Mouse (Mus musculus) adrenal gland, postnatal 25 days (tissue): ENCODE data around the gene Gm4307. TPM values are rescaled to one million over a fixed set of nuclear protein-coding genes. Genes with fewer than 3 reads are reported as not detected.
"Not testable (repeated sequence)": the region's sequence is repeated elsewhere in the genome, so short reads cannot be mapped to it uniquely, and the experiment has no call there.

Source experiments
- DNase-seq: peaks from one replicate; pipeline ENCODE4 v3.0.0; 2021; ENCODE audit warnings: mixed read lengths
- long read RNA-seq: library from polyadenylated mRNA; stranded (forward); transcript quantifications from one replicate; pipeline ENCODE4 v2.0.0, GENCODE M21; 2021
- total RNA-seq: library from RNA; stranded (reverse); gene quantifications from 2 replicates; pipeline ENCODE4 v1.2.3, GENCODE M21; 2021

Gm4307 gene
- total RNA-seq: not detected in 2 replicates
- long read RNA-seq: 0 reads

DNA sequence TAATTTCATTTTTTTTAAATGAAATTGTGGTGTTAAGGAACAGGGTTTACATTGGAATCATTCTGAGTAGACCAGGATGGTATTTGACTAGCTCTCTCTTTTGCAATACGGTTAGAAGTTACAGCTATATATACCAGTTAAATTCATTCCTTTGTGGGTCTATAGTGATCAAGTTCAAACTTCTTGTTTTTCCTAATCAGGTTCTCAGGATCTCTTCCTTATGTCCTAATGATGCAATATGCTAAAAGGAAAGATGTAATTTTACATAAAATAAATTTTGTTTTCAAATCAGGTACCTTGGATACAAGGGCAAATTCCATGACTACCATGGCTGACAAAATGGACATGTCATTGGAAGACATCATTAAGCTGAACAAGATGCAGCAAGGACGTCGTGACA is at the start of gene Gm4307:
Gene Gm4307, plus strand, starts transcription at position 301 of the 400 bp plus-strand sequence.
- DNase-seq: not testable (repeated sequence)

- not testable (repeated sequence) for DNase-seq
These were observed 25.8 kb upstream of the Gm4307 start, which contains the start of gene Gm4301 for GRCm38 (mm10) chr10:100335376-100335775. Gene Gm4301 (plus strand): TSS chr10:100335676.

DNA sequence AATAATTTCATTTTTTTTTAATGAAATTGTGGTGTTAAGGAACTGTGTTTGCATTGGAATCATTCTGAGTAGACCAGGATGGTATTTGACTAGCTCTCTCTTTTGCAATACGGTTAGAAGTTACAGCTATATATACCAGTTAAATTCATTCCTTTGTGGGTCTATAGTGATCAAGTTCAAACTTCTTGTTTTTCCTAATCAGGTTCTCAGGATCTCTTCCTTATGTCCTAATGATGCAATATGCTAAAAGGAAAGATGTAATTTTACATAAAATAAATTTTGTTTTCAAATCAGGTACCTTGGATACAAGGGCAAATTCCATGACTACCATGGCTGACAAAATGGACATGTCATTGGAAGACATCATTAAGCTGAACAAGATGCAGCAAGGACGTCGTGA is 20.6 kb upstream of the Gm4307 start, which contains the start of gene Gm4302:
Gene Gm4302, plus strand, starts transcription at position 301 of the 400 bp plus-strand sequence.
- not testable (repeated sequence) for DNase-seq

DNA sequence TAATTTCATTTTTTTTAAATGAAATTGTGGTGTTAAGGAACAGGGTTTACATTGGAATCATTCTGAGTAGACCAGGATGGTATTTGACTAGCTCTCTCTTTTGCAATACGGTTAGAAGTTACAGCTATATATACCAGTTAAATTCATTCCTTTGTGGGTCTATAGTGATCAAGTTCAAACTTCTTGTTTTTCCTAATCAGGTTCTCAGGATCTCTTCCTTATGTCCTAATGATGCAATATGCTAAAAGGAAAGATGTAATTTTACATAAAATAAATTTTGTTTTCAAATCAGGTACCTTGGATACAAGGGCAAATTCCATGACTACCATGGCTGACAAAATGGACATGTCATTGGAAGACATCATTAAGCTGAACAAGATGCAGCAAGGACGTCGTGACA is 15.5 kb upstream of the Gm4307 start, which contains the start of gene Gm4303:
Gene Gm4303, plus strand, starts transcription at position 301 of the 400 bp plus-strand sequence.
- not testable (repeated sequence) for DNase-seq

- not testable (repeated sequence) for DNase-seq
These were observed 10.3 kb upstream of the Gm4307 start, which contains the start of gene Gm4305 for GRCm38 (mm10) chr10:100350793-100351192. Gene Gm4305 (plus strand): TSS chr10:100351093.

- DNase-seq: not testable (repeated sequence)
These were observed 4.3 kb upstream of the Gm4307 start for GRCm38 (mm10) chr10:100356841-100357240.

DNA sequence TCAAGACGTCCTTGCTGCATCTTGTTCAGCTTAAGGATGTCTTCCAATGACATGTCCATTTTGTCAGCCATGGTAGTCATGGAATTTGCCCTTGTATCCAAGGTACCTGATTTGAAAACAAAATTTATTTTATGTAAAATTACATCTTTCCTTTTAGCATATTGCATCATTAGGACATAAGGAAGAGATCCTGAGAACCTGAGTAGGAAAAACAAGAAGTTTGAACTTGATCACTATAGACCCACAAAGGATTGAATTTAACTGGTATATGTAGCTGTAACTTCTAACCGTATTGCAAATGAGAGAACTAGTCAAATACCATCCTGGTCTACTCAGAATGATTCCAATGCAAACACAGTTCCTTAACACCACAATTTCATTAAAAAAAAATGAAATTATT is 21.3 kb downstream of the Gm4307 start, which contains the start of gene Gm4312:
Gene Gm4312, minus strand, starts transcription at position 101 of the 400 bp plus-strand sequence.
- not testable (repeated sequence) for DNase-seq

DNA sequence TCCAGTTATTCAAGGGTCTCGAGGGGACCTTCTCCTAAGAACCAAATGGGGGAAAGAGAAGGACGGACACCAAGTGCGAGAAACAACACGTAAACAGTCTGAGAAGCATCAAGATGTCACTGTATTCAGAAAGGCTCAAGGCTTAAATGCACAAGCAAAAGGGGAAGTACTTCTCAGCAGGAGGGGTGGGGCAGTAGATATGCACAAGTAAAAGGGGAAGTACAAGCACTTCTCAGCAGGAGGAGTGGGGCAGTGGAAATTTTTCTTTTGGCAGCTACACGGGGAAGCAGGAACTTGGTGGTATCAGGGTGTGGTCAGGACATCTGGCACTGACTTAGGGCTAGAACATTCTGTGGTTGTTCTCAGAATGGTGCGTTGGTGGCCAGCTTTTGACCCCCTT is 41.2 kb downstream of the Gm4307 start:
- DNase-seq: not testable (repeated sequence)

Other genes starting within 250 kb of the Gm4307 start
- gene Gm4301, start 25.7 kb upstream of the Gm4307 start, total RNA-seq: not detected in 2 replicates
- gene Gm4302, start 20.5 kb upstream of the Gm4307 start, total RNA-seq: not detected in 2 replicates
- not detected in 2 replicates for gene Gm4303, start 15.4 kb upstream of the Gm4307 start, total RNA-seq
- not detected in 2 replicates for gene Gm4305, start 10.2 kb upstream of the Gm4307 start, total RNA-seq
- gene Gm4312, start 21.2 kb downstream of the Gm4307 start, total RNA-seq: not detected in 2 replicates
- 22.4 and 26.8 TPM in 2 replicates for gene Tmtc3, start 126.0 kb downstream of the Gm4307 start, total RNA-seq
- 14.0 and 14.2 TPM in 2 replicates for gene Cep290, start 126.2 kb downstream of the Gm4307 start, total RNA-seq
- gene 4930430F08Rik, start 229.1 kb downstream of the Gm4307 start, total RNA-seq: 9.7 and 19.1 TPM in 2 replicates
- gene 1700017N19Rik, start 229.1 kb downstream of the Gm4307 start, total RNA-seq: not detected in 2 replicates